Mouse (Mus musculus): Measurements from ENCODE around the gene Myh8. TPM values are rescaled to one million over a fixed set of nuclear protein-coding genes. Genes with fewer than 3 reads are reported as not detected.

Myh8 gene
- polyA plus RNA-seq (2014; fragmentation: Illumina TruSeq; extraction: RNeasy Lipid Tissue Mini Kit (QIAGEN cat#74804); ENCODE audit: low read depth, low replicate concordance): not detected

GRCm38 (mm10) chr11:67276601-67277174, at the start of gene Myh8:
Myh8 (plus strand) TSS chr11:67277124.

GRCm38 (mm10) chr11:67237481-67238079, 39.3 kb upstream of the Myh8 start, which contains the start of gene Myh4:
Myh4 (plus strand) TSS chr11:67238029.

GRCm38 (mm10) chr11:67321358-67321757, 44.4 kb downstream of the Myh8 start, which contains the start of gene Myh13:
Myh13 (plus strand) TSS chr11:67321658.

Other genes with a start within 250 kb of the Myh8 start
- 15.9 TPM for gene Adprm, start 224.5 kb upstream of the Myh8 start, polyA plus RNA-seq (2014; fragmentation: Illumina TruSeq; extraction: RNeasy Lipid Tissue Mini Kit (QIAGEN cat#74804); ENCODE audit: low read depth, low replicate concordance)
- 8.9 TPM for gene Sco1, start 224.5 kb upstream of the Myh8 start, polyA plus RNA-seq (2014; fragmentation: Illumina TruSeq; extraction: RNeasy Lipid Tissue Mini Kit (QIAGEN cat#74804); ENCODE audit: low read depth, low replicate concordance)
- gene Myh3, start 198.8 kb upstream of the Myh8 start, polyA plus RNA-seq (2014; fragmentation: Illumina TruSeq; extraction: RNeasy Lipid Tissue Mini Kit (QIAGEN cat#74804); ENCODE audit: low read depth, low replicate concordance): 0.04 TPM
- gene Myh2, start 106.1 kb upstream of the Myh8 start, polyA plus RNA-seq (2014; fragmentation: Illumina TruSeq; extraction: RNeasy Lipid Tissue Mini Kit (QIAGEN cat#74804); ENCODE audit: low read depth, low replicate concordance): not detected
- gene Myh1, start 77.1 kb upstream of the Myh8 start, polyA plus RNA-seq (2014; fragmentation: Illumina TruSeq; extraction: RNeasy Lipid Tissue Mini Kit (QIAGEN cat#74804); ENCODE audit: low read depth, low replicate concordance): 0.42 TPM
- gene Myh4, start 39.1 kb upstream of the Myh8 start, polyA plus RNA-seq (2014; fragmentation: Illumina TruSeq; extraction: RNeasy Lipid Tissue Mini Kit (QIAGEN cat#74804); ENCODE audit: low read depth, low replicate concordance): not detected
- gene Myh13, start 44.5 kb downstream of the Myh8 start, polyA plus RNA-seq (2014; fragmentation: Illumina TruSeq; extraction: RNeasy Lipid Tissue Mini Kit (QIAGEN cat#74804); ENCODE audit: low read depth, low replicate concordance): 0.08 TPM
- 15.4 TPM for gene Gas7, start 178.3 kb downstream of the Myh8 start, polyA plus RNA-seq (2014; fragmentation: Illumina TruSeq; extraction: RNeasy Lipid Tissue Mini Kit (QIAGEN cat#74804); ENCODE audit: low read depth, low replicate concordance)

All from testis, adult 10 weeks (tissue).